Mouse (Mus musculus) brown adipose tissue, adult 24 weeks (tissue): ENCODE results near the gene Pds5a. TPM values are rescaled to one million over a fixed set of nuclear protein-coding genes. Genes with fewer than 3 reads are reported as not detected.
"Not testable (repeated sequence)": the region's sequence is repeated elsewhere in the genome, so short reads cannot be mapped to it uniquely, and the experiment has no call there.

ENCODE experiments used
- H3K27ac ChIP-seq: fragments of 200-500 bp; replicated peaks from 2 replicates; pipeline ENCODE4 v1.5.1; 2012; ENCODE audit warnings: low read depth, mild to moderate bottlenecking, low read length
- H3K4me1 ChIP-seq: fragments of 200-500 bp; 2 replicates; pipeline ENCODE4 v1.6.1; 2012; ENCODE audit warnings: low read length, mixed read lengths; ENCODE audit not compliant: control insufficient read depth, insufficient read depth, insufficient read length
- H3K4me3 ChIP-seq: fragments of 200-500 bp; 2 replicates; pipeline ENCODE4 v1.5.1; 2012; ENCODE audit warnings: low read depth, mild to moderate bottlenecking, low read length, moderate library complexity; ENCODE audit not compliant: insufficient read depth
- polyA plus RNA-seq: library from polyadenylated mRNA; stranded (reverse); fragments of >200 nt; gene quantifications from 2 replicates; pipeline ENCODE4 v1.2.4, GENCODE M21; 2012; ENCODE audit not compliant: missing spikeins, insufficient read depth, insufficient read length

Pds5a gene
- 40.0 and 45.3 TPM in 2 replicates for polyA plus RNA-seq

GRCm38 (mm10) chr5:65697836-65698758 is at the start of gene Pds5a:
Gene Pds5a, minus strand, starts transcription at chr5:65698273.
- Histone ChIP-seq H3K27ac (peak within 1 kb of the TSS; percentile 78), H3K4me1 (peaks cover 6% of the 10 kb centered on the region; the same call in 1 of the 2 replicates), H3K4me3 (peak within 1 kb of the TSS; percentile 93)

DNA sequence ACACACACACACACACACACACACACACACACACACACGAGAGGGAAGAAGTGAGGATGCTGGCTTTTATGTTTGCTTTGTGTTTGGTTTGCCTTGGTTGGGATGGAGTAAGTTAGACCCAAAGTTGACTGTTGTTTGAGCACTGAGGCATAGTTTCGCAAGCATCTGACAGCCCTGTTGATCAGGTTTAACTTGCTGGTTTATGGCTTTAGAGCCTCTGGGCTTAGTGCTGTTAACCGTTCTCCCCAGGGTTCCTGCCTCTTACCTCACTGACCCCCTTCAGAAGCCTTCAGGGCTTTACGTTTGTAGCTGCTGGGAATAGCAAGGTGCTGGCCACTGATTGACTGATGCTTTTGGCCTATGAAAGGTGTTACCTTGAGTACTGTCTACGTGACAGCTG is 48.8 kb upstream of the Pds5a start:
- Histone ChIP-seq H3K4me3 (no peak overlapping the region), H3K4me1 (no peaks in the 10 kb centered on the region), H3K27ac (no peak overlapping the region)

- Histone ChIP-seq H3K27ac (no peak overlapping the region), H3K4me1 (no peaks in the 10 kb centered on the region), H3K4me3 (no peak overlapping the region)
Observed at GRCm38 (mm10) chr5:65739366-65739765, 41.3 kb upstream of the Pds5a start.

DNA sequence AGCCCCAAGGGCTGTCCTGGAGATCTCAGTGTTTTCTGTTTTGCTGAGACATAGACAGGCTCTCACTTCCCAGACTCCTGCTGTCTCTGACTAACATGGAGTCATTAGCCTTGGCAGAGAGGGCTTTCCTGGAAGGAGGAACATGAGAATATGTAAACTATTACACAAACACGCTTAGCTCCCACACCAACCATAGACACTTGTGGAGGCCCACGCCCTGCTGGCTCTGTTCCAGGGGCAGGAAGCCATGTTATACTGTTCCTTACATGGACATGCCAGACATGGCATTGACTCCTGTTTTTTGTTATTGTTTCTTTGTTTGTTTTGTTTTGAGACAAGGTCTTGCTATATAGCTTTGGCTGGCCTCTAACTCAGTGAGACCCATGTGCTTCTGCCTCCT is 37.5 kb upstream of the Pds5a start:
- H3K27ac ChIP-seq, result no peak overlapping the region
- peaks cover 5% of the 10 kb centered on the region; the same call in 1 of the 2 replicates for H3K4me1 ChIP-seq
- H3K4me3 ChIP-seq, result no peak overlapping the region

- peak overlapping the region; percentile 79 for H3K27ac ChIP-seq
- peaks cover 5% of the 10 kb centered on the region; the same call in 1 of the 2 replicates for H3K4me1 ChIP-seq
- no peak overlapping the region for H3K4me3 ChIP-seq
Observed at GRCm38 (mm10) chr5:65731173-65732007, 33.3 kb upstream of the Pds5a start.

GRCm38 (mm10) chr5:65724311-65725054 is 26.4 kb upstream of the Pds5a start:
- Histone ChIP-seq H3K4me1 (no peaks in the 10 kb centered on the region), H3K4me3 (peak overlapping the region; percentile 66), H3K27ac (peak overlapping the region; percentile 70)

DNA sequence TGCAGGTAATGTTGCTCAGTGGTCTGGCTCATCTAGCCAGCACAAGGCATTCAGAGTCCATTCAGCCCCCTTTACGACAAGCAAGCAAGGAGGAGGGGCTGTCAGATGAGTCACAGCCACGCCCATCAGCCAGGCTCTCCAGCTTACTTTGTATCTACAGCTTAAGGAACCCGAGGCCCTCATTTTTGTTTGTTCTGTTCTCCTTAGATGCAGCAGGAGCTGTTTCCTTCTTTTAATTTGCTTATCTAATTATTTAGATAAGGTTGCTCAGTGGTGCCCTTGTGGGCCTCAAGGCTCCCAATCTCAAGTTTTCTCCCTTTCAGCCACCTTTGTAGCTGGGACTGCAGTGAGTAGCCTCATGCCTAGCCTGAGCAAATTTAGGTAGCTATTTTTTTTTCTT is 20.3 kb upstream of the Pds5a start:
- Histone ChIP-seq H3K4me3 (no peak overlapping the region), H3K27ac (no peak overlapping the region), H3K4me1 (no peaks in the 10 kb centered on the region)

DNA sequence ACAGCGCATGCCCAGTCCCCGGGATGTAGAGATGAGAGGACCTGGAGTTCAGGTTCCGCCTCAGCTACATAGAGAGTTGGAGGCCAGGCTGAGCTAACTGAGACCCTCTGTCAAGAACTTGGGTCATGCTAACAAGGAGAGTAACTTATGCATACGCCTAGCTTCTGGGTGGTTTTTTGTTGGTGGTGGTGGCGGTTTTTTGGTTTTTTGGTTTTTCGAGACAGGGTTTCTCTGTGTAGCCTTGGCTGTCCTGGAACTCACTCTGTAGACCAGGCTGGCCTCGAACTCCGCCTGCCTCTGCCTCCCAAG is 19.8 kb upstream of the Pds5a start:
- not testable (repeated sequence) for H3K4me1 ChIP-seq, H3K27ac ChIP-seq, H3K4me3 ChIP-seq

- Histone ChIP-seq H3K4me3 (no peak overlapping the region), H3K27ac (no peak overlapping the region), H3K4me1 (no peaks in the 10 kb centered on the region)
Observed at GRCm38 (mm10) chr5:65717063-65717902, 19.2 kb upstream of the Pds5a start.

DNA sequence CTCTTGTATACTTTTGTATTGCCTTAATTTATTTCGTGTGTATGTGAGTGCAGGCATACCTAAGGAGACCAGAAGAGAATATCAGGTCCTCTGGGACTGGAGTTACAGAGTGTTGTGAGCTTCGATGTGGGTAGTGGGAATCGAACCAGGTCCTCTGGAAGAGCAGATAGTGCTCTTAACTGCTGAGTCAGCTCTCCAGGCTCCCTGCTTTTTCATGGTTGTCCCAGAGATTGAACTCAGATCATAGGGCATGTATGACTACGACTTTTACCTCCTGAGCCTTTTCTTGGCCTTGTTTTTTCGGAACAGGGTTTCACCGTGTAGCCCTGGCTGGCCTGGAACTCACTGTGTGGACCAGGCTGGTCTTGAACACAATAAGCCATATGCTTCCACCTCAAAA is 17.0 kb upstream of the Pds5a start:
- Histone ChIP-seq H3K4me1 (no peaks in the 10 kb centered on the region), H3K27ac (no peak overlapping the region), H3K4me3 (no peak overlapping the region)

DNA sequence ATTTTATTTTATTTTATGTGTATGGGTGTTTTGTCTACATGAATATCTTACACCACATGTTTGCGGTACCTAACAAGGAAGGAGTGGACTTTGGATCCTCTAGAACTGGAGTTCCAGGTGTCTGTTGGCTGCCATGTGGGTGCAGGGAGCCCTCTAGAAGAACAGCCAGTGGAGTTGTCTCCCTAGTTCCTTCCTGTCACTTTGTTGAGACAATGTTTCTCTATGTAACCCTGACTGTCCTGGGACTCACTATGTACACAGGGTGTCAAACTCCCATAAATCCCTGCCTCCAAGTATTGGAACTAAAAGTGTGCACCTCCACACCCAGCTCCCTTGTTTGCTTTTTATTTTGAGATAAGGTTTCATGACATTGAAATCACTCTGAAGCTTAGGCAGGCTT is 13.4 kb upstream of the Pds5a start:
- Histone ChIP-seq H3K27ac (no peak overlapping the region), H3K4me1 (no peaks in the 10 kb centered on the region), H3K4me3 (no peak overlapping the region)

DNA sequence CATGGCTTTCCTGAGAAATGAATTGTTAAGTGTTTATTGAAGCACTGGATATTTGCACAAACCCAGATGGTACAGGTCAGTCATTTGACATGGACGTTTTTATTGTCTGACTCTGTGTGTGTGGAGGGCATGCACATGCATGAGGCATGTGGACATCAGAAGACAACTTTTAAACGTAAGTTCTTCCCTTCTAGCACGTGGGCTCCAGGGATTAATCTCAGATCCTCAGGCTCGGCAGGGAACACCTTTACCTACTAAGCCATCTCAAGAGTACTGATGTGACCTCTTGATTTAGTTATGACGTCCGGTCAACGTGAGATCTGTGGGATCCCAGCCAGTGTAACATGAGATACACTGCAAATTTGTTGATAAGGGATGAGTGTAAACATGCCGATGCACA is 12.2 kb upstream of the Pds5a start:
- H3K27ac ChIP-seq, result no peak overlapping the region
- H3K4me3 ChIP-seq, result no peak overlapping the region
- H3K4me1 ChIP-seq, result no peaks in the 10 kb centered on the region

DNA sequence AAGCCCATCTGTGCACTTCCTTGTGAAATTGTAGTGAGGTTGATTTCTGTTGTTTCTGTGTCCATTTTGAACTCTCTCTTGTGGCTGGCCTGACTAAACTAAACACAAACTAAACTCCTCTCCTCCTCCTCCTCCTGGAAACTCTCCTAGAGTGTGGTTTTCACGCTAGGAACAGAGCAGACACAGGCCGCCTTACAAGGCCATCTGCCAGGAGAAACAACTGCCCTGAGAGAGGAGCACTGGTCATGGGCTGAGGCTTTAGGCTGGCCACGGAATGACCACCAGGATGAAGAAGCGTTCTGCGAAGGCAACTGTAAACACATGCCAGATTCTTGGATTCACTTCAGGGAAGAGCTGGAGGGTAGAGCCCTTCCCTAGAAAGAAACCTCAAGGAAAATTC is 8.9 kb upstream of the Pds5a start:
- H3K4me3 ChIP-seq, result no peak overlapping the region
- no peak overlapping the region for H3K27ac ChIP-seq
- H3K4me1 ChIP-seq, result no peaks in the 10 kb centered on the region

GRCm38 (mm10) chr5:65706171-65706570 is 8.1 kb upstream of the Pds5a start:
- Histone ChIP-seq H3K4me1 (no peaks in the 10 kb centered on the region), H3K27ac (no peak overlapping the region), H3K4me3 (no peak overlapping the region)
